Mouse (Mus musculus): ENCODE measurements at regions not wholly inside any gene's neighbourhood (a gene's known extent, or its start where the extent isn't known, plus 50 kb on each side); places are given as distances from the start of the nearest gene placed in this dataset.
A peak's percentile ranks its signal among the peaks of the same experiment; 100 is the strongest.

DNA sequence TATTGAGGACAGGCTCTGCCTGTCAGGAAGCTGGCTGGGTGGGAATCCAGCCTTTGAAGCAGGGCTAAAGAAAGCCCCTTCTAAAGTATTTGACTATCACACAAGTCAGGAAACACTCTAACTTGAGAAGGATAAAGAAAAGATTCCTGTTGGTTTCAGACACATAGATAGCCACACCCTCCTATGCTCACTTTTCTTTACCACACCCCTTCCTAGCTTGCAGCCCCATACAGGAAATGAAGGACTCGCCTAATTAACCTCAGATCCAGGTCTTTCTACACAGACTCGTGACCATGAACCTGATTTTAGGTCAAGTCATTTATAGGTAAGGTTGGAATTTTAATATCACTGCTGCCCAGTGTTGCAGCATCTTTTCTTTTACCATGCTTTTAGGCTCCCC, 154.9 kb downstream of the Tex36 start:
- ATAC-seq (ENCODE audit: low FRiP score): no peak
- Histone ChIP-seq H3K4me1 (replicated peaks; ENCODE audit: control insufficient read depth, insufficient read depth, low read length) (no peaks in the 10 kb centered on the region), H3K9me3 (ENCODE audit: control insufficient read depth, low read length) (no peaks in the 10 kb centered on the region), H3K36me3 (replicated peaks; ENCODE audit: control insufficient read depth, insufficient read depth) (no peaks in the 10 kb centered on the region), H3K27ac (no peak overlapping the region), H3K9ac (no peak overlapping the region), H3K4me2 (replicated peaks) (no peak overlapping the region), H3K4me3 (replicated peaks; ENCODE audit: low read length) (no peak overlapping the region), H3K27me3 (ENCODE audit: control insufficient read depth, insufficient read depth, low read length) (no peaks in the 10 kb centered on the region)
- 42% methylated on average over 2 of the region's 2 CpGs for WGBS
- DNase-seq (ENCODE audit: low spot score): no peak

DNA sequence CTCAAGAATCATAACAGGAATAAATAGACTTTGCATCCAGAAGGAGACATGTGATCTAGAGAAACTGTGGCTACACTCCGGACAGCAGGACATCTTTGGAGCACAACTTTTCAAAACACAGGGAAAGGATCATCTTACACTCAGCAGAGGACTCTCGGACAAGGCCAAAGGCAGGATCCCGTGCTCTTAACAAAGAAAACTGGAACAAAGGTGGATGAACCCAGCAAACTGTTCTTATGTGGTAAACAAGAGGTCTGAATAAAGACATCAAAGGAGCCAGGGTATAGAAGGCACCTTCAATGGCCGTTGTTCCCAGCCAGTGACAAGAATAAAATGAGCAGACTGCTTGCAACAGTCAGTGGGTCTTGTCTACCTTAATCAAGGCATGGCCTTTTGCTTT, 160.3 kb downstream of the Tex36 start:
- no peak overlapping the region for H3K9ac ChIP-seq
- WGBS: 14% methylated on average over 4 of the region's 4 CpGs

DNA sequence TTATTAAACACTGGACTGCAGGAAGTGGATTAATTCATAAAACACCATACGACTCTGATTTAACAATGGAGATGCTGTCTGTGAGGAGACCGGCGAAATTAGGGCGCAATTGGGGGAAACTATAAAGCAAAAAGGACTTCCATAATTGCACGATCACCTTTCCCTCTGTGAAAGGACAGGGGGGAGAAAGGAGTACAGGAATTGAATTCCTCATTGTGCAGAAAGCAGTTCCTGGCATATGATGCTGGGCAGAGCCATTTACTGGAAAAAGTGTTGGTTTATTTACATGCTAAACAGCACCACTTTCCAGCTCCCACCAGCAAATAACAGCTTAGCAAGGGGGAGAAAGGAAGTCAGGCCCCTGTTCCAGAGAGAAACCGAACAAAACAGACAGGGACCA, 160.8 kb downstream of the Tex36 start:
- Histone ChIP-seq H3K9ac (peak overlapping the region; percentile 29; the same call in 1 of the 2 replicates), H3K36me3 (replicated peaks; ENCODE audit: control insufficient read depth, insufficient read depth) (no peaks in the 10 kb centered on the region), H3K9me3 (ENCODE audit: control insufficient read depth, low read length) (0 out of 2 replicates have a peak, but pooled peaks cover 2% of the 10 kb centered on the region), H3K4me1 (replicated peaks; ENCODE audit: control insufficient read depth, insufficient read depth, low read length) (peaks cover 12% of the 10 kb centered on the region), H3K4me3 (replicated peaks; ENCODE audit: low read length) (no peak overlapping the region), H3K27ac (peak overlapping the region; percentile 26; the same call in 1 of the 2 replicates), H3K4me2 (replicated peaks) (peak overlapping the region; percentile 11), H3K27me3 (ENCODE audit: control insufficient read depth, insufficient read depth, low read length) (no peaks in the 10 kb centered on the region)
- ATAC-seq (ENCODE audit: low FRiP score) (no peak), DNase-seq (ENCODE audit: low spot score) (no peak)
- WGBS: 51% methylated on average over 6 of the region's 6 CpGs

More for the DNA sequence above, 160.3 kb downstream of the Tex36 start:
- Histone ChIP-seq H3K9me3 (ENCODE audit: control insufficient read depth, low read length) (0 out of 2 replicates have a peak, but pooled peaks cover 2% of the 10 kb centered on the region), H3K4me2 (replicated peaks) (no peak overlapping the region), H3K4me3 (replicated peaks; ENCODE audit: low read length) (no peak overlapping the region), H3K27ac (no peak overlapping the region), H3K36me3 (replicated peaks; ENCODE audit: control insufficient read depth, insufficient read depth) (no peaks in the 10 kb centered on the region), H3K27me3 (ENCODE audit: control insufficient read depth, insufficient read depth, low read length) (no peaks in the 10 kb centered on the region), H3K4me1 (replicated peaks; ENCODE audit: control insufficient read depth, insufficient read depth, low read length) (peaks cover 12% of the 10 kb centered on the region)
- no peak for ATAC-seq (ENCODE audit: low FRiP score)
- DNase-seq (ENCODE audit: low spot score): no peak

DNA sequence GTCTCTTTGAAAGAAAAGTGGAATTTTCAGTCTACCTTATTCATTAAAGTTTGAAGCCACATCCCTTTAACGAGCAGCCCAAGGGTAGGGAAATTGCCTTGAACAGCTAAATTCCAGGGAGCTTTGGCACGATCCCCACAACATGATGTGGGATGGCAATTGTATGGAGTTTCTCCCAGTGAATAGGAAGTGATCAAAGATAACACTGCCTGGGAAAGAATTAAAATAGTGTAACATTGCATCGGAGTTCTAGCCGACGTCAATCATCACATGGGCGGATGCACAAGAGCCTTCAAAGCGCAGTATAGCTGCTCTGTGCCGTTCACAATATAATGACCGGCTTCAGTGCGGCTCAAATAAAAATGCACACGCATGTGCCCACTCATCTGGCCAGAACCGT, 161.2 kb downstream of the Tex36 start:
- DNase-seq (ENCODE audit: low spot score): peak; percentile 43
- ATAC-seq (ENCODE audit: low FRiP score): no peak
- H3K27ac ChIP-seq: peak overlapping the region; percentile 26; the same call in 1 of the 2 replicates
- H3K4me2 ChIP-seq (replicated peaks): peak overlapping the region; percentile 11
- no peak overlapping the region for H3K4me3 ChIP-seq (replicated peaks; ENCODE audit: low read length)
- H3K36me3 ChIP-seq (replicated peaks; ENCODE audit: control insufficient read depth, insufficient read depth): no peaks in the 10 kb centered on the region
- peak overlapping the region; percentile 29; the same call in 1 of the 2 replicates for H3K9ac ChIP-seq
- peaks cover 12% of the 10 kb centered on the region for H3K4me1 ChIP-seq (replicated peaks; ENCODE audit: control insufficient read depth, insufficient read depth, low read length)
- 0 out of 2 replicates have a peak, but pooled peaks cover 2% of the 10 kb centered on the region for H3K9me3 ChIP-seq (ENCODE audit: control insufficient read depth, low read length)
- whole genome bisulfite sequencing: 17% methylated on average over 12 of the region's 12 CpGs
- H3K27me3 ChIP-seq (ENCODE audit: control insufficient read depth, insufficient read depth, low read length): no peaks in the 10 kb centered on the region

DNA sequence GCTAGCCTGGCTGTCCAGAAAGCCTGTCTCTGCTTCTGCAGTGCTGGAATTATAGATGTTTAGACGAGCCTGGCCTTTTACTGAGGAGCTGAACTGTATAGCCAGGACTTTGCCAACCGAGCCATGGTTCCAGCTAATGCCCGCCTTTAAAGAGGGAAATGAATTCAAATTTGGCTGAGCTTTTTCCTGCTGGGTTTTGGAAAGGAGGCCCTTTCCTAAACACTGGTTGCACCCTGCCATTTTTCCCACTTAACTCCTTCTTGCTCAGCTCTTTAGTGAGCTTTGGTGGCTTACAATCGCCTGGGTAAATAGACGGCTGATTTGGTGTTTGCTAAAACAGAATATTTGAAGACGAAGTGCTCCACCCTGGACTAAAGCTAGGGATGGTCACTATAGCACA, 161.9 kb downstream of the Tex36 start:
- no peak overlapping the region for H3K4me2 ChIP-seq (replicated peaks)
- ATAC-seq (ENCODE audit: low FRiP score): no peak
- H3K9ac ChIP-seq: no peak overlapping the region
- no peak overlapping the region for H3K4me3 ChIP-seq (replicated peaks; ENCODE audit: low read length)
- 0 out of 2 replicates have a peak, but pooled peaks cover 2% of the 10 kb centered on the region for H3K9me3 ChIP-seq (ENCODE audit: control insufficient read depth, low read length)
- H3K36me3 ChIP-seq (replicated peaks; ENCODE audit: control insufficient read depth, insufficient read depth): no peaks in the 10 kb centered on the region
- H3K27ac ChIP-seq: no peak overlapping the region
- DNase-seq (ENCODE audit: low spot score): no peak
- H3K27me3 ChIP-seq (ENCODE audit: control insufficient read depth, insufficient read depth, low read length): no peaks in the 10 kb centered on the region
- H3K4me1 ChIP-seq (replicated peaks; ENCODE audit: control insufficient read depth, insufficient read depth, low read length): peaks cover 12% of the 10 kb centered on the region
- WGBS: 75% methylated on average over 6 of the region's 6 CpGs

GRCm38 (mm10) chr7:133438631-133439030, 163.3 kb downstream of the Tex36 start:
- Histone ChIP-seq H3K27me3 (ENCODE audit: control insufficient read depth, insufficient read depth, low read length) (no peaks in the 10 kb centered on the region), H3K4me3 (replicated peaks; ENCODE audit: low read length) (no peak overlapping the region), H3K27ac (no peak overlapping the region), H3K9me3 (ENCODE audit: control insufficient read depth, low read length) (0 out of 2 replicates have a peak, but pooled peaks cover 2% of the 10 kb centered on the region), H3K9ac (no peak overlapping the region), H3K4me1 (replicated peaks; ENCODE audit: control insufficient read depth, insufficient read depth, low read length) (peaks cover 12% of the 10 kb centered on the region), H3K4me2 (replicated peaks) (no peak overlapping the region), H3K36me3 (replicated peaks; ENCODE audit: control insufficient read depth, insufficient read depth) (no peaks in the 10 kb centered on the region)
- WGBS: 49% methylated on average over 6 of the region's 6 CpGs
- DNase-seq (ENCODE audit: low spot score): no peak
- ATAC-seq (ENCODE audit: low FRiP score): no peak

- Histone ChIP-seq H3K9ac (no peak overlapping the region), H3K4me1 (replicated peaks; ENCODE audit: control insufficient read depth, insufficient read depth, low read length) (peaks cover 12% of the 10 kb centered on the region), H3K4me3 (replicated peaks; ENCODE audit: low read length) (no peak overlapping the region), H3K27me3 (ENCODE audit: control insufficient read depth, insufficient read depth, low read length) (no peaks in the 10 kb centered on the region), H3K36me3 (replicated peaks; ENCODE audit: control insufficient read depth, insufficient read depth) (no peaks in the 10 kb centered on the region), H3K9me3 (ENCODE audit: control insufficient read depth, low read length) (0 out of 2 replicates have a peak, but pooled peaks cover 2% of the 10 kb centered on the region), H3K27ac (0 out of 2 replicates have a peak overlapping the region, but pooled peaks have one; percentile 12), H3K4me2 (replicated peaks) (no peak overlapping the region)
- ATAC-seq (ENCODE audit: low FRiP score) (no peak), DNase-seq (ENCODE audit: low spot score) (peak; percentile 44)
- 14% methylated on average over 7 of the region's 7 CpGs for WGBS
Observed at GRCm38 (mm10) chr7:133437866-133438265, 164.1 kb downstream of the Tex36 start.

DNA sequence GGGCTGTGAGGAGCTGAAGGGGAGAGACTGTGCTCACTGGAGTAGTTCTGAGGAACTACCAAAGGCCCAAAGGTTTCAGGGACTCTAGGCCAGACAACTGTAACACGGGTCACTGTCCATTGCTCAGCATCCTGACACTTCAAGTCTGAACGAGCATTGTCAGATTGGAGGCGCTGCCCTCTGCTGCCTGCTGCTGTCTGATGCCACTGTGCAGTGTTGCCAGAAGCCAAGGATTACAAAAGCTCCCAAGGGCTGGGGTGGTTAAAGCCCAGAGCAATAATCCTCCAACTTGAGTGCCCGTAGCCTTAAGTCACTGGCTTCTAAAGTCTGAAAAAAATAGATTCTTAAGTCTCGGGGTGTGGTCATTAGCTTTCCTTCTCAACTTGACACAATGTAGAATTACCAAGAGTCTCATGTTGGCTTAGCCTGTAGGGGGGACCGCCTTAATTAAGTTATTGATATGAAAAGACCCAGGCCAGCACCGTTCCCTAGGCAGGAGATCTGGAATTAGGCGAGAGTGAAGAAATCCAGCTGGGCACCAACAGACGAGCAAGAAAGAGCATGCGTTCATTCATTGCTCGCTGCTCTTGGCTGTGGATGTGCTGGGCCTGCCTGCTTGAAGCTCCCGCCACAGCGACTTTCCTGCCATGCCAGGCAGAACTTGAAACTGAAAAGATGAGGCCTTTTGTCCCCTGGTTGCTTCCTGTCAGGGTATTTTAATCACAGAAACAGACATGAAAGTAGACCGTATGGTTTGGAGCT, 166.2 kb downstream of the Tex36 start:
- Histone ChIP-seq H3K27me3 (ENCODE audit: control insufficient read depth, insufficient read depth, low read length) (no peaks in the 10 kb centered on the region), H3K27ac (no peak overlapping the region), H3K4me1 (replicated peaks; ENCODE audit: control insufficient read depth, insufficient read depth, low read length) (0 out of 2 replicates have a peak, but pooled peaks cover under 1% of the 10 kb centered on the region), H3K9me3 (ENCODE audit: control insufficient read depth, low read length) (0 out of 2 replicates have a peak, but pooled peaks cover 2% of the 10 kb centered on the region), H3K4me2 (replicated peaks) (no peak overlapping the region), H3K9ac (no peak overlapping the region), H3K4me3 (replicated peaks; ENCODE audit: low read length) (no peak overlapping the region), H3K36me3 (replicated peaks; ENCODE audit: control insufficient read depth, insufficient read depth) (no peaks in the 10 kb centered on the region)
- DNase-seq (ENCODE audit: low spot score) (no peak), ATAC-seq (ENCODE audit: low FRiP score) (no peak)
- WGBS: 59% methylated on average over 14 of the region's 14 CpGs

DNA sequence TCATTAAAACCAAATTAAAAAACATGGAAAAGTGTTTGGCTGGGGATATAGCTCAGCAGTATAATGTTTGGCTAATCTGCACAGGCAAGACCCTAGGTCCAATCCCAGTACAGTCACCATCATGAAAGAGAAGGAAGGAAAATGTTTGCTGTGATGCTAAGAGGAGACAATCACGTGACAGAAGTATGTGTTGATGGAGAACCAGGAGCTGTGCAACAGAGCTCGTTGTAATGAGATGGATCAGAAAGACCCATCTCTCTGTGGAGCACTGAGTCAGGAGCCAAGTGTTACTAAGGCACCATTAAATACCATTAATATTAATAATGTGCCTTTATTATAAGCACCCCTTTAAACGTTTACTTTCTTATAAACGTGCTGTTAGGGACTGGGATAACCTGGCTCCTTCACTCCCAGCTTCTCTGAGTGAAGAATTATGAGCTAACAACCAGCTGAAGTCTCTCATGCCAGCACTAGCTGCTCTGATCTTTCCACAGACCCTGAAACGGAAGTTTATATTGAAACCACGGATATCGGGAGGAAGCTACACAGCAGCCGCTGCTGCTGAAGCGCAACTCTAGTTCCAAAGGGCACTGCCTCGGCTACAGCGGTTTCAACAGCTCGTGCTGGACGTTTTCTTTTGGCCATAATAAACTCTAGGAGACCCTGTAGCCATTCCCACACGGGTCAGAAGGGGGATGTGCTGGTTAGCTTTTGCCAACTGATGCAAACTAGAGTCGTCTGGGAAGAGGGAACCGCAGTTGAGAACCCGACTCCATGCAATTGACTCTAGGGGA, 167.7 kb downstream of the Tex36 start:
- DNase-seq (ENCODE audit: low spot score) (no peak), ATAC-seq (ENCODE audit: low FRiP score) (no peak)
- Histone ChIP-seq H3K4me1 (replicated peaks; ENCODE audit: control insufficient read depth, insufficient read depth, low read length) (no peaks in the 10 kb centered on the region), H3K4me2 (replicated peaks) (no peak overlapping the region), H3K4me3 (replicated peaks; ENCODE audit: low read length) (no peak overlapping the region), H3K27me3 (ENCODE audit: control insufficient read depth, insufficient read depth, low read length) (no peaks in the 10 kb centered on the region), H3K36me3 (replicated peaks; ENCODE audit: control insufficient read depth, insufficient read depth) (no peaks in the 10 kb centered on the region), H3K9me3 (ENCODE audit: control insufficient read depth, low read length) (0 out of 2 replicates have a peak, but pooled peaks cover 2% of the 10 kb centered on the region), H3K9ac (no peak overlapping the region), H3K27ac (no peak overlapping the region)
- WGBS: 80% methylated on average over 17 of the region's 17 CpGs
